In genomic region chr9:78113538-78113885, GRCm38 (mm10) we compare ENCODE assay signal across 8 mouse cellular contexts. TPM values are rescaled to one million over a fixed set of nuclear protein-coding genes. Genes with fewer than 3 reads are reported as not detected.
A peak's percentile ranks its signal among the peaks of the same experiment; 100 is the strongest.
DNase-seq lines count a peak whose midpoint lies in the region; ATAC-seq and TF ChIP-seq lines count a peak whose summit lies in the region.

No protein-coding gene starts in this region.

- no peak for DNase-seq in heart, postnatal 25 days (ENCODE audit: low spot score)
- peak; percentile 21 for DNase-seq in G1E (ENCODE audit: low spot score)
- DNase-seq in hindbrain, embryonic 10.5 days (ENCODE audit: low spot score): no peak
- no peak for DNase-seq in midbrain, embryonic 10.5 days (ENCODE audit: low spot score)
- no peak for DNase-seq in urinary bladder, postnatal 10 days (ENCODE audit: low spot score)
- no peak for DNase-seq in adrenal gland, postnatal 10 days
- no peak for DNase-seq in right cerebral cortex, adult 2 months (ENCODE audit: low spot score in 2 of 2)

- no peaks in the 10 kb centered on the region for H3K36me3 ChIP-seq in heart, embryonic 15.5 days
- peaks cover 30% of the 10 kb centered on the region for H3K36me3 ChIP-seq in G1E (replicated peaks)
- peaks cover 36% of the 10 kb centered on the region for H3K36me3 ChIP-seq in hindbrain, embryonic 10.5 days
- H3K36me3 ChIP-seq in midbrain, embryonic 10.5 days: peaks cover 28% of the 10 kb centered on the region

- peak overlapping the region; percentile 93 for H3K27ac ChIP-seq in heart, embryonic 15.5 days
- H3K27ac ChIP-seq in hindbrain, embryonic 10.5 days: peak overlapping the region; percentile 99
- H3K27ac ChIP-seq in midbrain, embryonic 10.5 days (replicated peaks): peak overlapping the region; percentile 98

- WGBS in heart, embryonic 15.5 days: under 1% methylated on average over 14 of the region's 14 CpGs
- WGBS in hindbrain, embryonic 10.5 days: 2% methylated on average over 14 of the region's 14 CpGs
- WGBS in midbrain, embryonic 10.5 days: under 1% methylated on average over 14 of the region's 14 CpGs

- no peak for ATAC-seq in heart, embryonic 15.5 days (replicated peaks; ENCODE audit: insufficient number of reproducible peaks, insufficient read depth, low FRiP score, low read depth)
- no peak for ATAC-seq in G1E (ENCODE audit: extremely low read depth, insufficient number of reproducible peaks, low FRiP score, poor library complexity, severe bottlenecking)

- H3K4me1 ChIP-seq in heart, embryonic 15.5 days (replicated peaks): peaks cover 27% of the 10 kb centered on the region
- peaks cover 48% of the 10 kb centered on the region for H3K4me1 ChIP-seq in G1E (ENCODE audit: insufficient read depth, low read depth, low read length)
- H3K4me1 ChIP-seq in hindbrain, embryonic 10.5 days (replicated peaks): peaks cover 32% of the 10 kb centered on the region
- H3K4me1 ChIP-seq in midbrain, embryonic 10.5 days: peaks cover 30% of the 10 kb centered on the region

- peak overlapping the region; percentile 66 for H3K4me2 ChIP-seq in heart, embryonic 15.5 days

- no peaks in the 10 kb centered on the region for H3K27me3 ChIP-seq in heart, embryonic 15.5 days
- H3K27me3 ChIP-seq in G1E (ENCODE audit: insufficient read depth, low read length): no peaks in the 10 kb centered on the region
- no peaks in the 10 kb centered on the region for H3K27me3 ChIP-seq in hindbrain, embryonic 10.5 days (ENCODE audit: insufficient read depth, poor library complexity, severe bottlenecking)
- no peaks in the 10 kb centered on the region for H3K27me3 ChIP-seq in midbrain, embryonic 10.5 days (ENCODE audit: low read depth, poor library complexity, severe bottlenecking)

- TF ChIP-seq CTCF in G1E (IDR thresholded peaks at IDR 0.05; ENCODE audit: low read depth, low read length): no peak

- H3K9me3 ChIP-seq in heart, embryonic 15.5 days (replicated peaks): no peaks in the 10 kb centered on the region
- no peaks in the 10 kb centered on the region for H3K9me3 ChIP-seq in G1E (replicated peaks)
- H3K9me3 ChIP-seq in hindbrain, embryonic 10.5 days: no peaks in the 10 kb centered on the region
- no peaks in the 10 kb centered on the region; the same call in 1 of the 2 replicates for H3K9me3 ChIP-seq in midbrain, embryonic 10.5 days (replicated peaks)

- H3K9ac ChIP-seq in heart, embryonic 15.5 days: peak overlapping the region; percentile 99

- H3K4me3 ChIP-seq in heart, embryonic 15.5 days: peak overlapping the region; percentile 96
- peak overlapping the region; percentile 92 for H3K4me3 ChIP-seq in G1E (ENCODE audit: low read depth, low read length)
- peak overlapping the region; percentile 94 for H3K4me3 ChIP-seq in hindbrain, embryonic 10.5 days
- H3K4me3 ChIP-seq in midbrain, embryonic 10.5 days: peak overlapping the region; percentile 83

- intact Hi-C loops in heart, postnatal 25 days (cut with DNase I): loop anchor here (2.0 kb wide), 1 partner anchor 41 kb away; no protein-coding TSS in a partner anchor

RNA-seq across cellular contexts. Expression of gene Ick, which starts 4.5 kb away (rescaled TPM):
- 13.4 and 16.8 TPM in 2 replicates for polyA plus RNA-seq in heart, embryonic 15.5 days (2015; fragmentation: Nextera tagmentation; extraction: Ambion mirVana)
- 10 to 100 TPM; 14.9 to 15.3 TPM for total RNA-seq in heart, postnatal 25 days (2021)
- total RNA-seq in G1E (2014; fragmentation: Nextera tagmentation): 49.2 and 59.1 TPM in 2 replicates
- total RNA-seq in G1E (2017): 14.9 and 17.1 TPM in 2 replicates
- 18.8 and 20.5 TPM in 2 replicates for polyA plus RNA-seq in G1E (2012)
- 37.7 and 39.1 TPM in 2 replicates for polyA plus RNA-seq in hindbrain, embryonic 10.5 days (2016; fragmentation: Nextera tagmentation; extraction: Ambion mirVana)
- 33.5 and 35.8 TPM in 2 replicates for polyA plus RNA-seq in midbrain, embryonic 10.5 days (2016; fragmentation: Nextera tagmentation; extraction: Ambion mirVana)
- total RNA-seq in adrenal gland, postnatal 10 days (2021): 10 to 100 TPM; 19.0 to 25.4 TPM

RNA-seq across cellular contexts. Expression of gene Fbxo9, which starts 4.6 kb away (rescaled TPM):
- 42.4 and 48.6 TPM in 2 replicates for polyA plus RNA-seq in heart, embryonic 15.5 days (2015; fragmentation: Nextera tagmentation; extraction: Ambion mirVana)
- total RNA-seq in heart, postnatal 25 days (2021): 10 to 100 TPM; 49.2 to 51.3 TPM
- total RNA-seq in G1E (2014; fragmentation: Nextera tagmentation) (115 and 128 TPM in 2 replicates), G1E (2017) (110 and 114 TPM in 2 replicates)
- polyA plus RNA-seq in G1E (2012): 35.2 and 53.8 TPM in 2 replicates
- polyA plus RNA-seq in hindbrain, embryonic 10.5 days (2016; fragmentation: Nextera tagmentation; extraction: Ambion mirVana): 25.0 and 27.8 TPM in 2 replicates
- 21.9 and 22.9 TPM in 2 replicates for polyA plus RNA-seq in midbrain, embryonic 10.5 days (2016; fragmentation: Nextera tagmentation; extraction: Ambion mirVana)
- 10 to 100 TPM; 63.0 to 85.4 TPM for total RNA-seq in adrenal gland, postnatal 10 days (2021)
